Mouse (Mus musculus): ENCODE data around the gene Abca1. TPM values are rescaled to one million over a fixed set of nuclear protein-coding genes. Genes with fewer than 3 reads are reported as not detected.

The Abca1 gene
- total RNA-seq (2021) = 100 to 1,000 TPM; 137 to 213 TPM
- polyA plus RNA-seq (2012; rRNA removed) = 15.7 and 27.8 TPM in 2 replicates
- long read RNA-seq, partial matches to known transcripts = 6 of 7 reads
- long read RNA-seq, other reads (novel, unspliced or antisense) = 1 of 7 reads

DNA sequence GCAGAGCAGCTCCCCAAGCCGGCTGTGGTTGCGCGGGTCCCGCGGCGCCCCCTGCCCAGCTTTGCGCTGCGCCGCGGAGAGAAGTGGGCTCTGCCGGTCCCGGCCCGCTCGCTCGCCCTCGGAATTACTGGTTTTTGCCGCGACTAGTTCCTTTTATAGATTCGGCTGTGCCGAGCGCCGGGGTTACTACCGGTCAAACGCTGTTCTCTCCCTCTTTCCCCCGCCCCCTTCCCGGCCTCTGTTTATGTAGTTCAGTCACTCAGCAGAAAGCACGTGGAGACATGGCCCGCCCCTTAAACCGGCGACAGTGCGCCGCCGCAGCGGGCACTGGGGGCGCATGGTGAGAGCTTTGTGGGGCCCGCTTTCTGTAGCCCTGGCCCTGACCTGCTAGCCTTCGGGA is at the start of gene Abca1:
Gene Abca1, minus strand, starts transcription at position 129 of the 400 bp plus-strand sequence.
- DNase-seq = peak; percentile 97

DNA sequence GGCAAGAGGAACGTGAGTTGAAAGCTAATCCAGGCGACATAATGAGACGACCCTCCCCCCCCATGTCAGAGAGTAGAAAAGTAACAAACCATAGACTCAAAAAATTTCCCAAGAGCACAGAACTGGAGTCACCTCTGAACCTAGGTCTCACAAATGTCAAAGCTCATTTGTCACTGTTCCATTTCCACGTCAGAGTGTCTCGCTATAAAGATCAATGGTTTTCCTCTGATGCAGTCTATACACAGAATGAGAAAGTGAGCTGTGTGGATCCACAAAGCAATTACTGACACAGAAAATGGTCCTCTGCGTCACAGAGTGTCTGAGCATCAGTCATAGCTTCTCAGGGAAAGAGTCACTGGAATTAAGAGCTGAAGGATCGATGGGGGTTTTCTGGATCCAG is 44.8 kb upstream of the Abca1 start:
- DNase-seq = no peak

DNA sequence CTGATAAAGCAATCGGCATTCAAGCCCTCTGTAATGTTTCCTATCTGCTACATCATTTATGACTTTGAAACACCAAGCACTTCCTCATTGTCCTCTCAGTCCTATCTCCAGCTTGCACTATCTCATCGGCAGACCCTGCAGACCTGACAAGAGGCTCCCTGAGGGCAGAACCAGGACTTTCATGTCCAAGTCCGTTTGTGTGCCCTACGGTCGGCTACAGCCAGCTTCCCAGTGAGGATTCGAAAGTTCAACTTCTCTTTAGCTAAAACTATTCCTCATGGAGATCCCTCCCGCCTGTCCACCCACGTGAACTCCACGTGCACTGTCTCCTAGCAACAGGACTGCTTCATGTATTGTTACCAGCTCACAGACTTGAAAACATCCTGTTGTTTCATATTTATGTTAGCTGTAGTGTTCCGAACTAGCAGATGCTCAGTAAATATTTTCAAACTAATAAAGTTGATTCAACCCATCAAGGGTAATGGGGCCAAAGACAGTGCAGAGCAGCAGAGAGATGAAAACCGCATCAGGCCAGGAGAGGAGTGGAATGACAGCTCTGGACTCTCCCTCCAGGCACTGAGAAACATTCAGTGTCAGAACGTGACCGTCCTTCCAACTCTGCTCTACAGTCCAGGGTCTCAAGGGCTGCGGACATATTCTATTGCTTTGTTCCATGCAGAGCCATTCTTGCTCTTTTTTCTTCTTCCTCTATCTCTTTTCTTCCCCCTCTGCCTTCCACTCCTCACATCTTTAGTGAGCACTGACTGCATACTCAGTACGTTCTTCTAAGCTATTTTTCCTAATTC is 44.1 kb upstream of the Abca1 start:
- DNase-seq = no peak

DNA sequence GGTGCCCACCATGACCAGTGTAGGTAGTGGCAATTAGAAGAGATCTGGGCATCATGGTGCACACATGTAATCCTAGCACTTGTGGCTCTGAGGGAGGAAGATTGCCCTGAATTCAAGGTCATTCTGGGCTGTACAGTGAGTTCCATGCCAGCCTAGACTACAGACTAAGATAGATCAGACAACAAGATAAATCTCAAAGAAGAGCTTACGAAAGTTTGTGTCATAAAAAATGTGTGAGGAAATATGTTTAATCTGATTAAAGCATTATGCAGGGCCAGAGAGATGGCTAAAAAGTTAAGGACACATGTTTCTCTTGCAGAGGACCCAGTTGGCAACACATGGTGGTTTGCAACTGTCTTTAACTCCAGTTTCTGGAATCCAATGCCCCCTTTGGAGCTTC is 40.6 kb upstream of the Abca1 start:
- peak; percentile 39 for DNase-seq

DNA sequence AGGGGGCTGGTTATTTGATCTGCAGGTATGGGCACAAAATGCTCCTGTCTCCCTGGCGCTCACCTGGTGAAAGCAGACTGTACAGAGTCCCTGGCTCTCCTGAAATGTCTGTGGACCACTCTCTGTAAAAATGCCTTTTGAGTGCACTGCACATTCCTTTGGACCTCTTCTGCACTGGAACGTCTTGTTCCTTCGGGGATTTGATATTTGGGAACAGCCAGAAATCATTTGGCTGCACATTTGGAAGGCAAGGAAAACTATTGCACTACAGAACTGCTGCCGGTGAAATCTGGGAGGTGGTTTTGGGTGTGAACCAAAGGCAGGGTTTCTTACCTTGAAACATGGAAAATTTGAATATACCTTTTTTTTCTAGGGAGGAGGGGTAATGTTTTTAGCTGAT is 38.1 kb upstream of the Abca1 start:
- DNase-seq = peak; percentile 35

DNA sequence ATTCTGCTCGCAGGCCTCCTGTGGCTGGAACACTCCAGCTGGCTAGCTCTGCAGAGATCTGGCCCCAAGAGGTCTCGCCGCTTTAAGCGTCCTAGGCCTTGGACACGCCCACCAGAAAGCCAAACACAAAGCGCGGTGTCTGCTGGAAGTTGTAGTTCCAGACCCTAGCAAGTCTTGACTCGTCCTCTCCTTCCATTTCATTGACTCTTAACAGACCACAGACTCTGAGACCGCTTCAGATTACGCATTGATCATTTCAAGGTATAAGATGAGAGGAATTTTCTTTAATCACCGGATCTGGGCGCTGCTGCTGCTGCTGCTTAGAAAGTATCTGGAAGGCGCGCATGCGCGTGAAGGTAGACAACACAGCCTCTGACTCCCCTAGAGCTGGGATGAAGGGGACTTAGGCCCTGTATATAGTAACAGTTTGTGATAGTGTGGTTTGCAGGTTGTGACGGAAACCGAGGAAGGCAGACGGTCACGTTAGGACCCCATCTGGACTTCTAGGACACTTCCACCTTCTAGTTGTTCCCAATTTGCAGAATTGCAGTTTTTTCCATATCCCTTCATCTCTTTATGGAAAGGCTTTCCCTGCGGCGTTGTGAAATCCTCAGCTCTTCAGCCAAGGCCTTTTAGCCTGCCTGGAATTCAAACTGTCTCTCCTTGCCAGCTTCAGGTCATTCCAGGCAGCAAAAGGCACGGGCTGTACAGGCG is 36.5 kb upstream of the Abca1 start:
- DNase-seq = peak; percentile 93

DNA sequence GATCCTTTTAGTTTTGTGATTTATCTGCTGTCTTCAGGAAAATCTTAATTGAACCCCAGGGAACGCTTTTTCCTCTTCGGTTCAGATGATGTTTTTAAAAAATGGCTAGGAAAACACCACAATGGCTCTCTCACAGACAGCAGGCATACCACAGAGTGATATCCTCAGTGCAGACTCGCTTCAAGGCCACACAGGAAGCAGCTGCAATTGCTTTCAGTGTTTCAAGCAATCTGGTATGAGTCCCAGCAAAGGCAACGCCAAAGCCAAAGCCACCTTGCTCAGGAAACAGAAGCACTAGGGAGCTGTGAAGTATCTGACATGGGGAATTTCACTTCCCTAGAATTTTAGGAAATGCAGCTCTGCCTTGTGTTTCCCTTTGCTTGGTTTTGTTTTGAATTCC is 27.4 kb upstream of the Abca1 start:
- DNase-seq = peak; percentile 63

DNA sequence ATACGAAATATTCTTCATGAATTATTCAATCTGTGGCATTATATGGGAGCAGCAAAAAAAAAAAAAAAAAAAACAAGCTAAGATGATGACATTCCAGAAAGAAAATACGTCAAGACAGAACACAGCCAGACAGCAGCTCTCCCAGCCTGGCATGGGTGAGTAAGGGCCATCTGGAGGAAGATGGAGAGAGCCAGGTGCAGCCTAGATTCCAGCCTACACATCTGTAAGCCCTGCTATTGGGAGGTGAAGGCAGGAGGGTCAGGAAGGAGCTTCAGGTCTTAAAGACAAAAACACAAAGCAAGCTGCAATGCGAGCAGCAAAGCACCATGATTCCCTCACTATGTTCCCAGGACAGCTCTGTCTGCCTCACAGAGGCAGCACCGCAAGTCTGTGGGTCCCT is 26.9 kb upstream of the Abca1 start:
- DNase-seq = no peak

DNA sequence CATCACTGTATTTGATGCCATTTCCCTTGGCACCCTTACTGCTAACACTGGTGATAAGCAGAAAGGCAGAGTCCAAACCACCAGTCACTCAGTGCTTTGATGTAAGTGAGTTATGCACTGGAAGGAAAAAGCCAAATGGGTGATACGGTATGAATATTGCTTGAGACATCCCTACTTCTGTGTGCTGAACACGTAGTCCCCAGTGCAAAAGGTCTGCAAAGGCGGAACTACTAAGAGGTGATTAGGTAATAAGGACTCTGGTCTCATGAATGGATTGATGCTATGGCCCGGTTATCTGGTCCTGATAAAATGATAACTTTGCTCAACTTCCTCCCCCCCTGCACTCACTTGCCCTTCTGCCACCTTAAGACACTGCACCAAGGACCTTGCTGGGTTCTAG is 26.4 kb upstream of the Abca1 start:
- no peak for DNase-seq

DNA sequence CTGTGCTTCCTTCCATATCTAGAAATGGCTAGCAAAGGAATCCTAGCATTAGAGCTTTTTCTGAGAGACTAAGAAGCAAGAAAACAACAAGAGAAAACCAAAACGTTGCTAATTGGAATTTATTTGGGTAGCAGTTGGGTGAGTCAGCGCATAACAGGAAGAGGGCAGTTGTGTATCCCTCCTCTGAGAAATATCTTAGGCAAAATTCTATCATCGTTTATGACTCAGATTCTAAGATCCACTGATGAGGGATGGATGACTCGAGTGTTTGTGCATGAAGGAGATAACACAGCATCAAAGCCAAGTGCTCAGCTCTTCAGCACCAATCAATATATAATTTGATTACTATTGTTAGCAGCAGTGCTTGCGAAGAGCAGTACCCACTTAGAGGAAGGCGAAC is 21.8 kb upstream of the Abca1 start:
- DNase-seq = no peak

DNA sequence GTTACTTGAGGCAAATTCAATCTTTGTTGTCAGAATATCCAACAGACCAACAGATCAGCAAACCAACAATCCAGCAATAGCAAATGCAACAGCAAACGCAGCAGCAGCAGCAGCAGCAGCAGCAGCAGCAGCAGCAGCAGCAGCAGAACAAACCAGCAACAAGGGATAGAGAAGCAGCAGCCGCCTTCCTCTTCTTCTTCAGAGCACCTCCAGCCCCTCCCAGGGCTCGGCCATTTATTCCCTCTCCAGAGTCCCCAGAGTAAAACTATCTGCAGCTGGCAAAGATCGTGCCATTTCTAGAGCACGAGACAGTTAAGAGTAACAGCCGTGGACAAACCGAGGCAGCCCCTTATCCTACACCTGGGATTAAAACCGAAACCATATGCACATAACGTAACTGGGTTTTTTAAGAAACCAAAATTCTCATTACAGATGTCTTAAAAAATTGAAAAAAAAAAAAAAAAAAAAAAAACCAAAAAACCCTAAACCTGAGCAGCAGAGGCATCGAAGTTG is 19.7 kb upstream of the Abca1 start:
- no peak for DNase-seq

DNA sequence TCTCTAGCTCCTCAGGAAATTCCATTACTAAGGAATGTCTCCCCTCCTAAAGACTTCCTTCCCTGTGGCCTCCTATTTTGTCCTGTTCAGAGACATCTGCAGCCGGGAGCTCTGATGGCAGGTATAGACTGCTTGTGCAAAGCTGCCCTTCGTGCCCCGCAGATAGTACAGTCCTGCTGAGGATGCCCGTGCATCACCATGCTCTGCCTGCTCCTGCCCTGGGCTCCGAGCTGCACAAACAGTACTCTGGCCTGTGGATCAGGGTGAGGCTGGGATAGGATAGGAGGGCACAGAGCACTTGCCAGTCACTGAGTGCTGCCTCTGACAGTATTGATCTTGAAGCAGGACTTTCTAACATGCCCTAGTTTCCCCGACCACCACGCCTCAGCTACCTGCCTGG is 18.8 kb upstream of the Abca1 start:
- DNase-seq = no peak

DNA sequence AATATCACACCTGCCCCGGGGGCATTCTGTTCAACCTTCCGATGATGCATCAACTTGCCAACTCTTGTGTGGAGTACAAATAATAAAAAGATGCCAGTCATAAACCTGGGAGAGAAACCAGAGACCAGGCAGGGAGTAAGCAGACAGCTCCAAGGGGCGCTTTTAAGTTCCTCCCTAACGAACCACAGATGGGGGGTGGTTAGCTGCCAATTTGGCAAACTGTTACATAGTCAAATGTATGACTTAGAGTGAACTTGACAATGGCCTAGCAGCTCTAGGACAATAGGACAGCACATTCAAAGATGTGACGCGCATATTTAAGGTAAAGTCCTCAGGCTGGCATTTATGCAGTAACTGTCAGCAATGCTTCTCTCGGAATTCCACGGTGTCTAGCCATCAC is 18.0 kb upstream of the Abca1 start:
- no peak for DNase-seq

DNA sequence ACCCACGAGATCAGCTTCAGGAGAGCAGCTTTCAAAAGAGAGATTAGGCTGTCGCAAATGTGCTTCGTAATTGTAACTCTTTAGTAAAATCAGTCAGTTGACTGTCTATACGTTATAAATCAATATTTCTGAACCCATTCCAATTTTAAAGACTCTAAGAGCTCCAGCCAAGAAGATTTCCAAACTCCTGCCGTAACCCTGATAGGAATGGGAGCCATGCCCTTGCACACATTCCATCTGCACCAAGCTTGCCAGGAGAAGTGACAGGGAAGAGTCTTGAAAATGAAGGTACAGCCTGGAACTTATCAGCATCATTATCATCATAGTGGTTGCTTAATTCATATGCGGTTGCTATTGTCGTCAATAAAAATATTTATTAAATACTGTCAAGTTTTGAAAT is 15.2 kb upstream of the Abca1 start:
- no peak for DNase-seq

DNA sequence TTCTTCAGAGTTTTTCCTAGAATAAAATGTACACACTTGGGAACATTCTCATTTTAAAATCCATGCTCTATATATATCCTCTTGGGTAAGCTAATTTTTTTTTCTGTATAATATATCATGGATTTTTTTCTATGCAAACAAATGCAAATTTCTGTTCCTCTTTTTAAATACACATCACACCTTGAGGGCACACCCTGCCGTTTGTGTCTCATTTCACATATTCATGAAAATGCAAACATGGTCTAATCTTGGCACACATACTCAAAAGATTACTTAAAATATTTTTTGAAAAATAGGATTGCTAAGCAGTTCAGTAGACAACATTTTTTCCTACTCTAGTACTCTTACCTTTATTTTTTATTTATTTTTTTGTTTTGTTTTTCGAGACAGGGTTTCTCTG is 10.7 kb upstream of the Abca1 start:
- DNase-seq = no peak

DNA sequence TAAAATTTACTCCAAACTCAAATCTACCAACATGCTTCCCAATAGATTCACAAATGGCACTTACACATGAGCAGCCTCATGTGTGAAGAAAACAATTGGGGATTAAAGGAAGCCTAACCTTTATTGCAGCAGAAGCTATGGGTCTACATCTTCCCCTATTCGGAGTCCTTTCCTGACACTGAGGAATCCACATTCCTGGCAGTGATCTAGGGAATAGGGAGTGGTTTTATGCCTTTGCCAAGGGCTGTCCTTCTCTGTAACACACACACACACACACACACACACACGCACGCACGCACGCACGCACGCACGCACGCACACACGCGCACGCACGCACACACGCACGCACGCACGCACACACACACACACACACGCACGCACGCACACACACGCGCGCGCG is 5.5 kb upstream of the Abca1 start:
- DNase-seq = no peak

DNA sequence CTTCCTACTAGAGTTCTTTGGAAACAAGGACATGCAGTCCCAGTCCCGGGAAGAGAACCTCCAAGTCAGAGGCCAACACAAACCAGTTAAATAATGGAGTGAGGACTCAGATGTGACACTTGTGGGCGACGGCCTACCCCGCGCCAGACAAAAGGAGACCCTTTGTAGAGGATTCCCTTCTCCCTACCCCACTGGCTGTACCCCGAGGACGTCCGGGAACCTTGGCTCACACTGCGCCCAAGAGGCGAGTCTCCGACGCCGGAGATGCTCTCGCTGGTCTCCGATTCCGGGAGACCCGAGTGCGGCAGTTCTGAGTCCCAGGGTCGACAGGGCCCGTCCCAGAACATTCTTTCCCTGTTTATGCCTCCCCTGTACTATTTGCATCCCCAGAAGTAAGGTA is 519 bp downstream of the Abca1 start:
- peak; percentile 58 for DNase-seq

DNA sequence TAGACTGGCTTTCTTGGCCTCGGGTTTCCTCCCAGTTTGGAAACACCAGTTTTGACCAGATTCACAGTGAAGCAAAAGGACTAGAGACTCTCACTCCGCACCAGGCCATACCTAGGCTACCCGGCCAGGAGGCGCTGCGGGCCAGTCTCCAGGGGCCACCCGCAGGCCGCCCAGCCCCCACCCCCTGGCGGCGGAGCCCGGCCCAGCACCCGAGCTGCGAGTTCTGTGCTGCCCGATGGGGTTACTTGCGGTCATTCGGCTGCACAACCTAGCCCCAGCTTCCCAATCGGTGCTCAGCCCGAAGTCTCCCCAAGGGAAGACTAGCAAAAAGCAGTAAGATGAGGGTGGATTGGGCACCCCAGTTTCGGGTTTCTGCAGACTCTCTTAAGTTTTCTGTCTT is 1.1 kb downstream of the Abca1 start:
- peak; percentile 95 for DNase-seq

DNA sequence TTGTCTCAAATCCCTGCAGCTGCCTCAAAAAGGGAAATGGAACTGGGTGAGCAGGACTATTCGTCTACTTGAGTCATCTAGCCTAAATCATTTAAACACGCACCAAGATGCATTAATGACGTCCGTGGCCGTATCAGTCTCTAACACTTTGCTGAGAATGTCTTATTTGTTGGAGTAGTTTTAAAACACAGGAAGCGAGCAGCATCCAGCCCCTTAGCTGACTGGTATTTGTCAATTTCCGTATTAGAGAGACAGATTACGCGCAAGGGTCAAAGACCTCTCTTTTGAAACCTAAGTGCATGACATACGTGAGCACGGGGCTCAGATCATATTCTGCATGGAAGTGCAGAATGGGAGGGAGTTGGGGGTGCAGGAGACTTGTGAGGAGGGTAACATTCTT is 4.2 kb downstream of the Abca1 start:
- DNase-seq = no peak

DNA sequence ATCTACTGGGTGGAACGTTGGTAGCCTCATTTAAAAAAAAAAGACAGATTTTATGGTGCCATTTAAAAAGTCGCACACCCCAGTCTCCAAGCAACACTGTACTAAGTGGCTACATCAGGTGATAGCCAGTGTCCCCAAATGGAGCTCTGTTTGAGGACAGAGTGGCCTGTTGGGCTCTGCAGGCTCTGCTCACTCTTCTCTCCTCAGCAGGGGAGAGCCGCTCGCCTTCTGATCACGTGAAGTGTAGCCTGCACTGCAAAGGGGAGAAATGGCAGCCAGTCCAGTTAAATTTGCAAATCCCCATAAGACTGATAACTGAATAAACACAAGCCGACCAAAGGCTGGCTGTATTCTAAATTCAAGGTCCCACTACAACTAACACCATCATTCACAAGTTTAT is 6.0 kb downstream of the Abca1 start:
- no peak for DNase-seq

DNA sequence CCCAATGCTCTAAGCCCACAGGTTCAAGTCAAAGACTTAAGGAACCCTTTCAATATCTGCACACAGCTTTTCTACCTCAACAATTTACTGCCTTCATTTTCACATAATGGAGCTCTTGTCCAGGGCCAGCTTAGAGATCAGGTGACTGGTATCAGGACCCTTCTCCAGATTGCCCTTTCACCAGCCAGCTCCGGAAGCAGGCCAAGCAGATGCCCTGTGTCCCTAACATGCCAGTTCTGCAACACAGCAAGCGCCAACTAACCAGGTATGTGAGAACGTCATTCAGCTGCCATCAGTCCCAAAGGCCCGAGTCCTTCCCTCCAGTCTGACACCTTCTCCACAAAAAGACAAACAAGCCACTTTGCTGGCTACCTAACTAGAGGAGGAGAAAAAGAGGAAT is 6.6 kb downstream of the Abca1 start:
- no peak for DNase-seq

DNA sequence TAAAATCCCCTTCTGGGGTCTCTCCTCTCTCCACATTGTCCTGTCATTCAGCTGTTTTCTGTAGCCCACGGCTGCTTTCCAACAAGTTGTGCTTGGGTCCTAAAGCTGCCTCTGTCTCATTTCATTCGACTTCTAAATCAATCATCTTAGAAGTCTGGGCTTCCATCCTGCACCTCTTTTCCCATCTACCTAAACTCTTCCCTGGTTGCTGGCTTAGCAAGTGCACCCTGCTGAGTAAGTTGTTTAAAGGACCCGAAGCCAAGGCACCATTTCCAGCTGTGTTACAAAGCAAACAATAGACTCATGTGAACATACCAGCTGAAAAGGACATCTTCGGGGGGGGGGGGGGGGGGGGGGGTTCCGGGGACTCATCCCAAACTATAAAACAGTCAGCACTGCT is 7.0 kb downstream of the Abca1 start:
- no peak for DNase-seq

DNA sequence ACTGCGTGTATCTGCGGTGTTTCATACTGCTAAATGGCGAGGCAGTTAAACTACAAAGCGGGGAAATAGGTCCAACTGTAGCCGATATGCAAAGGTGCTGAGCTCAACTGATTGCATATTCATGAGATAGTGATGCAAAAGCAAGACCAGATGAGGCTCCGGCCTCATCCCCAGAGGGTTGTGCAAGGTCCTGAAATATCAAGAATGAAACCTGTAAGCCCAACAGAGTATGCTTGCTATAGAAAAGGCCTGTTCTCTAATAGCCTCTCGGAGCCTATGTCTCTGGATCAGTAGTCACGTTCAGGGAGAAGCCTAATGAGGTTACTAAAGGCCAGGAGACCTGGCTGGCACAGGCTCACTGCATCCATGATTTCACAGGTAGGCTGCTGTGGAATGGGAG is 9.2 kb downstream of the Abca1 start:
- no peak for DNase-seq
